Comparison of ENCODE assay signal across 17 mouse cellular contexts in genomic region chr3:104812254-104812653, GRCm38 (mm10). TPM values are rescaled to one million over a fixed set of nuclear protein-coding genes. Genes with fewer than 3 reads are reported as not detected.
"Had no signal": no experiment of that assay in that cellular context is flagged by ENCODE, and none has a peak within 500 bp of the region (broad histone marks: within the 10 kb centered on the region; RNA-seq: fewer than 3 reads in every experiment).

No protein-coding gene starts in this region.

- H3K9me3 ChIP-seq: kidney, embryonic 15.5 days; limb, embryonic 12.5 days; midbrain, embryonic 10.5 days; neural tube, embryonic 15.5 days had no signal

- H3K27ac ChIP-seq: kidney, embryonic 15.5 days; limb, embryonic 12.5 days; liver, embryonic 14.5 days; midbrain, embryonic 10.5 days; neural tube, embryonic 15.5 days had no signal

- H3K4me2 ChIP-seq: kidney, embryonic 15.5 days; limb, embryonic 12.5 days; neural tube, embryonic 15.5 days had no signal

- H3K4me3 ChIP-seq: kidney, embryonic 15.5 days; limb, embryonic 12.5 days; midbrain, embryonic 10.5 days; myocyte; neural tube, embryonic 15.5 days had no signal

- H3K27me3 ChIP-seq: kidney, embryonic 15.5 days; limb, embryonic 12.5 days; neural tube, embryonic 15.5 days had no signal

- H3K9ac ChIP-seq: kidney, embryonic 15.5 days; limb, embryonic 12.5 days; liver, embryonic 14.5 days; neural tube, embryonic 15.5 days had no signal

- H3K36me3 ChIP-seq: midbrain, embryonic 10.5 days; neural tube, embryonic 15.5 days had no signal

- DNase-seq: kidney, postnatal 14 days; liver; lung, adult 2 months; lung, postnatal 36 days; midbrain, embryonic 14.5 days; right cerebral cortex, adult 18-20 months; right cerebral cortex, postnatal 25 days; thymus, adult 2 months; thymus, postnatal 25 days had no signal

RNA-seq across cellular contexts. Expression of gene Fam19a3, which starts 30.6 kb away (rescaled TPM):
- total RNA-seq: megakaryocyte, adult 5-6 weeks had no signal
- polyA plus RNA-seq: midbrain, embryonic 14.5 days; myocyte; neural tube, embryonic 11.5 days had no signal
